Mouse (Mus musculus): ENCODE measurements around the gene Gm3604.
"Not testable (repeated sequence)": the region's sequence is repeated elsewhere in the genome, so short reads cannot be mapped to it uniquely, and the experiment has no call there.

The Gm3604 gene

DNA sequence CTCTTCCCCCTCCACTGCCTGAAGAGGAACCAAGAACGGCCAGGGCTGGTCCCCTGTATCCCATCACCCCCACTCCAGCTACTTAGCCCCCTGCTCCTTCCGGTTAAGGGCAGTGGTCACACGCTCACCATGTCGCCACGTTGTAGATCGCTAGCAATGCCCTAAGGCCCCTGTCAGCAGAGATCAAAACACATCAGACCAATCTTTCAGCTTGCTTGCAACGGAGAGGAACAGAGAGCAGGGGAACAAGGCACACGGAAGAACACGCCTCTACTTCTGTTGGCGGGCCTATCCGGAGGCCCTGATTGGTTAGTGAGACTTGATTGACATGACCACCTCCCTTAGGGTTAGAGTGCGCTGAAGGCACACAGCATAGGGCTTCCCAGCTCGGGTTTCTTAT, at the start of gene Gm3604:
Gene Gm3604, minus strand, starts transcription at position 226 of the 400 bp plus-strand sequence.
- DNase-seq (ENCODE audit: low spot score in 2 of 2): peak; percentile 1 to 5

DNA sequence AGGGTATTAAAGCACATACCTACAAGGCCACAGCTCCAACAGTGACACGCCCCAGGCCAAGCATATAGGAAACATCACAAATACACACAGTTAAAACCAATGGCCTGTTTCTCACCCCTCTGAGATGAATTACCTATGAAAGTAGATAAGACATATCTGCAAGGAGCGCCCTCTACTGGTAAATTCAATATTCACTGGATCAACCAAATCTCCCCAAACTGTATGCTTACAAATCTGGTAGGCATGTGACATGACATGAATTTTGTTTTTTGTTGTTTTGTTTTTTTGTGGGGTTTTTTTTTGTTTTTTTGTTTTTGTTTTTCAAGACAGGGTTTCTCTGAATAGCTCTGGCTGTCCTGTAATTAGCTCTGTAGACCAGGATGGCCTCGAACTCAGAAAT, 16.2 kb upstream of the Gm3604 start:
- not testable (repeated sequence) for DNase-seq (ENCODE audit: low spot score in 2 of 2)

DNA sequence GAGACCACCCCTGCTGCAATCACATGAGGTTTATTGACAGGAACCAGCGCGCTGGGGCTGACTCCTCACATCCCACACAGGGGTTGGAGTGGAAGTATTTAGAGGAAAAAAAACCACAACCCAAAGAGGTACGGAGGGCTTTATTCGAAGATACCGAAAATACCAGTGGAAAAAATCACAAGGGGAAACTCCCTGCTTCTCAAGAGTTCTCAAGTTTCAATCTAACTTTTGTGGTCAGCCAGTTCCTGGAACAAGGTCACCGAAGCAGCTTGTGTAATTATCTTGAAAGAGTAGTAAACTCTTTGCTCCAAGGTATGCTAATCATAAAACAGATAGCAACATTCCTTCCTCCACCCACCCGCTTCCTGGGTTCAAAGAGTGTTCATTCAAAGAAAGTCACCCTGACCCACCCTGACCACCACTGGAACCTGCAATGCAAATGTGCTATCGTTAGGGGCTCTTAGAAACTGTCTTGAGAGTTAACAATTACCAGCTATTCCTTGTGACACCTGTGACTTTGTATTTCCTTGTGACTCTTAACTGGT, 7.2 kb upstream of the Gm3604 start:
- DNase-seq (ENCODE audit: low spot score in 2 of 2): not testable (repeated sequence)

DNA sequence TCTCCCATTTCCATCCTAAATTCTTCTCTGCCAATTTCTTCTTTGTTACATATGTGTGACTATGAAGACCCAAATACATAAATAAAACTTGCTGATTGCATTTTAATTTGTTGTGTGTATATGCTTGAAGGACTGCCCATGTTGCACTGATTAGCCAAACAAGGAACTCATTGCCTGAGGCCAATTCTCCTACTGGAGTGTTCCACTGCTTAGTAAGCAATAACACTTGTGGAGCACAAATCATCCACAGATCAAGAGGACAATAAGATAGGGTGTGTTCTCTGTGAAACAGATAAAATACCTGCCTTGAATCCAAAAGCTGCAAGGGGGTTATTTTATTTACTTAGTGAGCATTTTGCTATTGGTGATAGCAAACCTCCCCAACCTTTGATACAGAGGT, 51.2 kb downstream of the Gm3604 start:
- DNase-seq (ENCODE audit: low spot score in 2 of 2): no peak

DNA sequence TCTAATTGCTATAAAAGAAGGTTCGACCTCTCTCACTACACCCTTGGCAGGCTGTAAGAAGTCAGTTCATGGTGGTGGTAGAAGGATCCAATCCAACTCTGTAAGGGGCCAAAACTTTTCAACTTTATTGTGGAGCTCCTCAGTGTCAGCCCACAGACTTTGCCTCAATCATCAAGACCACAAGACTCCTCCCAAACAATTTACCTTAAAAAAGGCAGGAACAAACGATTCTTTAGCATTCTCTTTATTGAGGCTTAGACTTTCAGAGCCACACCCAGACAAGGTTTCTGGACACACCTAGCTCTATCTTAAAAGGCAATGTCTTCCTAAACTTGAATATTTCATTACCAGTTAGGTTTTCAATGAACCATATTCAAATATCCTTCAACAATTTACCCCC, 51.6 kb downstream of the Gm3604 start:
- no peak for DNase-seq (ENCODE audit: low spot score in 2 of 2)
